15 mouse cellular contexts compared by ENCODE assay signal in genomic region chr17:15677970-15678645, GRCm38 (mm10). TPM values are rescaled to one million over a fixed set of nuclear protein-coding genes. Genes with fewer than 3 reads are reported as not detected.
DNase-seq lines count a peak whose midpoint lies in the region; ATAC-seq and TF ChIP-seq lines count a peak whose summit lies in the region.
"Had no signal": no experiment of that assay in that cellular context is flagged by ENCODE, and none has a peak within 500 bp of the region (broad histone marks: within the 10 kb centered on the region; RNA-seq: fewer than 3 reads in every experiment).

No protein-coding gene starts in this region.

- no peak overlapping the region for H3K9ac ChIP-seq in heart, embryonic 12.5 days
- H3K9ac ChIP-seq in intestine, embryonic 15.5 days = no peak overlapping the region

- no peaks in the 10 kb centered on the region for H3K9me3 ChIP-seq in heart, embryonic 12.5 days (replicated peaks)
- H3K9me3 ChIP-seq in intestine, embryonic 15.5 days = no peaks in the 10 kb centered on the region
- H3K9me3 ChIP-seq: G1E had no signal

- 49% methylated on average over 6 of the region's 6 CpGs for WGBS in heart, embryonic 12.5 days
- WGBS in intestine, embryonic 15.5 days = 21% methylated on average over 6 of the region's 6 CpGs

- no peak overlapping the region for H3K4me2 ChIP-seq in heart, embryonic 12.5 days
- no peak overlapping the region for H3K4me2 ChIP-seq in intestine, embryonic 15.5 days (replicated peaks)
- H3K4me2 ChIP-seq: liver, embryonic 11.5 days had no signal

- no peak overlapping the region for H3K4me3 ChIP-seq in heart, embryonic 12.5 days
- no peak overlapping the region for H3K4me3 ChIP-seq in intestine, embryonic 15.5 days (replicated peaks)
- H3K4me3 ChIP-seq in gastrocnemius, adult 2 months = no peak overlapping the region

- no peaks in the 10 kb centered on the region for H3K36me3 ChIP-seq in heart, embryonic 12.5 days
- H3K36me3 ChIP-seq in intestine, embryonic 15.5 days = no peaks in the 10 kb centered on the region
- H3K36me3 ChIP-seq: G1E had no signal

- DNase-seq in heart, adult 11 months = peak; percentile 45
- DNase-seq in R1 (ENCODE audit: low read depth, low spot score) = peak; percentile 87
- DNase-seq in thymus, postnatal 0 days (ENCODE audit: low spot score) = peak; percentile 89
- DNase-seq in gastrocnemius, postnatal 25 days = no peak
- DNase-seq in gastrocnemius, adult 2 months = no peak
- DNase-seq: cerebellum, adult 11-12 months; gastrocnemius, postnatal 14 days; right cerebral cortex, postnatal 14 days had no signal

- intact Hi-C loops in gastrocnemius, adult 2 months (cut with DNase I) = no loop called here

- TF ChIP-seq CTCF in gastrocnemius, adult 2 months (IDR thresholded peaks at IDR 0.05) = no peak

- H3K27me3 ChIP-seq in heart, embryonic 12.5 days (replicated peaks) = no peaks in the 10 kb centered on the region
- H3K27me3 ChIP-seq in intestine, embryonic 15.5 days (replicated peaks) = no peaks in the 10 kb centered on the region

- no peak for ATAC-seq in heart, embryonic 12.5 days (ENCODE audit: insufficient number of reproducible peaks, low FRiP score)
- peak; percentile 17 to 22; a peak in 2 of 4 replicates for ATAC-seq in hematopoietic stem cell, adult 5-6 weeks (replicated peaks in 1 of 2; ENCODE audit: insufficient read depth in 1 of 2, low FRiP score in 2 of 2, low TSS enrichment in 1 of 2, low read depth in 1 of 2, poor library complexity in 2 of 2, severe bottlenecking in 2 of 2)
- ATAC-seq in intestine, embryonic 15.5 days = no peak
- ATAC-seq: forebrain, embryonic 16.5 days; hindbrain, embryonic 16.5 days had no signal

- H3K27ac ChIP-seq in heart, embryonic 12.5 days (ENCODE audit: poor library complexity, severe bottlenecking) = no peak overlapping the region
- H3K27ac ChIP-seq in intestine, embryonic 15.5 days = no peak overlapping the region
- no peak overlapping the region for H3K27ac ChIP-seq in gastrocnemius, adult 2 months

- no peaks in the 10 kb centered on the region for H3K4me1 ChIP-seq in heart, embryonic 12.5 days (replicated peaks)
- no peaks in the 10 kb centered on the region for H3K4me1 ChIP-seq in intestine, embryonic 15.5 days (replicated peaks)

RNA-seq across cellular contexts. Expression of gene Chd1, which starts 26.7 kb away (rescaled TPM):
- 27.8 and 28.0 TPM in 2 replicates for polyA plus RNA-seq in heart, embryonic 12.5 days (2016; fragmentation: Nextera tagmentation; extraction: Ambion mirVana)
- 79.7 and 81.8 TPM in 2 replicates for total RNA-seq in hematopoietic stem cell, adult 5-6 weeks (2017)
- 52.3 and 69.7 TPM in 2 replicates for polyA plus RNA-seq in thymus, postnatal 0 days (2015; fragmentation: Nextera tagmentation; extraction: Ambion mirVana)
- total RNA-seq in gastrocnemius, postnatal 25 days (2021) = 10 to 100 TPM; 12.1 to 12.3 TPM
- 24.2 and 28.7 TPM in 2 replicates for polyA plus RNA-seq in intestine, embryonic 15.5 days (2015; fragmentation: Nextera tagmentation; extraction: Ambion mirVana)
- total RNA-seq in gastrocnemius, adult 2 months (2021) = 10 to 100 TPM; 13.6 to 16.4 TPM

Comparison
In these comparisons a context has a peak if more than half of its experiments do, and no peak if none do; other contexts are left out.
1. DNase-seq: peak in heart, adult 11 months (single experiment), R1 (single experiment) and thymus, postnatal 0 days (single experiment); none in gastrocnemius, postnatal 25 days (single experiment) and gastrocnemius, adult 2 months (single experiment).
2. ATAC-seq: peak in hematopoietic stem cell, adult 5-6 weeks (2 of 2); none in heart, embryonic 12.5 days (single experiment) and intestine, embryonic 15.5 days (single experiment).